In genomic region chr2:32354336-32354895, GRCm38 (mm10) we compare ENCODE assay signal across 14 mouse cellular contexts. TPM values are rescaled to one million over a fixed set of nuclear protein-coding genes. Genes with fewer than 3 reads are reported as not detected.
"Had no signal": no experiment of that assay in that cellular context is flagged by ENCODE, and none has a peak within 500 bp of the region (broad histone marks: within the 10 kb centered on the region; RNA-seq: fewer than 3 reads in every experiment).

No protein-coding gene starts in this region.

- H3K36me3 ChIP-seq: limb, embryonic 13.5 days; liver, embryonic 12.5 days; midbrain, embryonic 12.5 days had no signal

- H3K9me3 ChIP-seq: limb, embryonic 13.5 days; liver, embryonic 12.5 days; midbrain, embryonic 12.5 days; neural tube, embryonic 13.5 days had no signal

- ATAC-seq: liver, embryonic 12.5 days; midbrain, embryonic 16.5 days had no signal

- H3K9ac ChIP-seq: limb, embryonic 13.5 days; midbrain, embryonic 12.5 days; neural tube, embryonic 13.5 days had no signal

- H3K4me3 ChIP-seq: limb, embryonic 13.5 days; liver, embryonic 12.5 days; midbrain, embryonic 12.5 days had no signal

- H3K27ac ChIP-seq: liver, embryonic 12.5 days; midbrain, embryonic 12.5 days; neural tube, embryonic 13.5 days had no signal

- DNase-seq: kidney, adult 8-10 months; kidney, postnatal 25 days; layer of hippocampus, postnatal 36 days; lung, adult 18-20 months; retina, postnatal 1 day; right cerebral cortex, postnatal 4 days; thymus, adult 18-20 months; thymus, postnatal 14 days had no signal

RNA-seq across cellular contexts. Expression of gene Dnm1, which starts 1.3 kb away (rescaled TPM):
- total RNA-seq: megakaryocyte-erythroid progenitor cell, adult 5-6 weeks had no signal
